Mouse (Mus musculus) MEL (cell line): ENCODE measurements around the gene Skint8. TPM values are rescaled to one million over a fixed set of nuclear protein-coding genes. Genes with fewer than 3 reads are reported as not detected.

Experiments
- DNase-seq: peaks from one replicate; pipeline ENCODE4 v3.0.0; 2011; ENCODE audit warnings: low read depth, low spot score
- H3K27ac ChIP-seq: 2 replicates; pipeline ENCODE4 v1.5.1; 2012; ENCODE audit warnings: low read depth, mild to moderate bottlenecking, control low read depth, low read length, moderate library complexity; ENCODE audit not compliant: control insufficient read depth
- H3K27me3 ChIP-seq, 2 experiments: fragments of 150-350 bp in 1 of 2; sonication (generic) in 1 of 2; 2 replicates each; pipeline ENCODE4 v1.6.1; 2012; ENCODE audit warnings: low read length in 2 of 2, mild to moderate bottlenecking in 2 of 2, improper control_type of control experiment in 1 of 2, moderate library complexity in 1 of 2; ENCODE audit not compliant: insufficient read depth in 2 of 2, control insufficient read depth in 1 of 2
- H3K36me3 ChIP-seq, 2 experiments: 2 replicates each; pipeline ENCODE4 v1.6.1; 2012 to 2014; ENCODE audit warnings: low read length in 2 of 2, improper control_type of control experiment in 1 of 2, inconsistent platforms in 1 of 2, mild to moderate bottlenecking in 1 of 2; ENCODE audit not compliant: insufficient read depth in 2 of 2, control insufficient read depth in 1 of 2
- H3K4me1 ChIP-seq, 2 experiments: fragments of 150-350 bp in 1 of 2; sonication (generic) in 1 of 2; 2 replicates each; pipeline ENCODE4 v1.6.1; 2012; ENCODE audit warnings: low read length in 2 of 2, improper control_type of control experiment in 1 of 2, mild to moderate bottlenecking in 1 of 2; ENCODE audit not compliant: insufficient read depth in 2 of 2, control insufficient read depth in 1 of 2
- H3K4me3 ChIP-seq, 2 experiments: fragments of 150-350 bp in 1 of 2; sonication (generic) in 1 of 2; 2 replicates each; pipeline ENCODE4 v1.5.1; 2012; ENCODE audit warnings: low read depth in 2 of 2, low read length in 2 of 2, mild to moderate bottlenecking in 2 of 2, moderate library complexity in 2 of 2, control low read depth in 1 of 2, improper control_type of control experiment in 1 of 2; ENCODE audit not compliant: control insufficient read depth in 1 of 2, insufficient read depth in 1 of 2
- H3K79me2 ChIP-seq: 2 replicates; pipeline ENCODE4 v1.6.1; 2012; ENCODE audit warnings: mild to moderate bottlenecking, low read length, moderate library complexity; ENCODE audit not compliant: control insufficient read depth, poor library complexity, insufficient read depth
- H3K9ac ChIP-seq: 2 replicates; pipeline ENCODE4 v1.6.1; 2012; ENCODE audit warnings: low read depth, mild to moderate bottlenecking, control low read depth, low read length, moderate library complexity; ENCODE audit not compliant: control insufficient read depth, poor library complexity, severe bottlenecking
- H3K9me3 ChIP-seq: fragments of 150-350 bp; sonication (generic); replicated peaks from 2 replicates; pipeline ENCODE4 v1.6.1; 2012; ENCODE audit warnings: mild to moderate bottlenecking, low read length, improper control_type of control experiment, moderate library complexity; ENCODE audit not compliant: insufficient read depth
- BHLHE40 ChIP-seq: IDR thresholded peaks from 2 replicates; pipeline ENCODE4 v1.6.1; 2012; ENCODE audit warnings: low read depth, mild to moderate bottlenecking, inconsistent platforms, low read length, improper control_type of control experiment, borderline replicate concordance
- CTCF ChIP-seq, 3 experiments: IDR thresholded peaks in 2 of 3; conservative IDR thresholded peaks in 1 of 3; 2 replicates each; pipeline ENCODE4 v1.5.1; 2011 to 2012; ENCODE audit warnings: low read length in 3 of 3, low read depth in 2 of 3, mild to moderate bottlenecking in 2 of 3, improper control_type of control experiment in 1 of 3, inconsistent platforms in 1 of 3, mixed read lengths in 1 of 3, moderate library complexity in 1 of 3; ENCODE audit not compliant: control insufficient read depth in 1 of 3, insufficient read depth in 1 of 3, poor library complexity in 1 of 3, severe bottlenecking in 1 of 3
- E2F4 ChIP-seq: IDR thresholded peaks from 2 replicates; pipeline ENCODE4 v1.6.1; 2011; ENCODE audit warnings: low read depth, low read length, improper control_type of control experiment, borderline replicate concordance
- GATA1 ChIP-seq: IDR thresholded peaks from 2 replicates; pipeline ENCODE4 v1.6.1; 2011; ENCODE audit warnings: low read depth, low read length, improper control_type of control experiment
- HCFC1 ChIP-seq: IDR thresholded peaks from 2 replicates; pipeline ENCODE4 v1.6.1; 2012; ENCODE audit warnings: low read depth, mild to moderate bottlenecking, inconsistent platforms, low read length, improper control_type of control experiment, moderate library complexity
- MXI1 ChIP-seq: IDR thresholded peaks from 2 replicates; pipeline ENCODE4 v1.6.1; 2011; ENCODE audit warnings: mild to moderate bottlenecking, low read depth, low read length, improper control_type of control experiment
- MYB ChIP-seq: IDR thresholded peaks from 2 replicates; pipeline ENCODE4 v1.6.1; 2011; ENCODE audit warnings: mild to moderate bottlenecking, low read depth, low read length, improper control_type of control experiment
- POLR2AphosphoS5 ChIP-seq: IDR thresholded peaks from 2 replicates; pipeline ENCODE4 v1.6.1; 2012; ENCODE audit warnings: low read depth, borderline replicate concordance, mild to moderate bottlenecking, inconsistent platforms, low read length, moderate library complexity, mixed read lengths
- RCOR1 ChIP-seq: IDR thresholded peaks from 2 replicates; pipeline ENCODE4 v1.6.1; 2012; ENCODE audit warnings: low read depth, mild to moderate bottlenecking, inconsistent platforms, low read length, improper control_type of control experiment
- SIN3A ChIP-seq: IDR thresholded peaks from 2 replicates; pipeline ENCODE4 v1.6.1; 2012; ENCODE audit warnings: low read length, improper control_type of control experiment, inconsistent platforms
- TAL1 ChIP-seq: IDR thresholded peaks from 2 replicates; pipeline ENCODE4 v1.6.1; 2012; ENCODE audit warnings: mild to moderate bottlenecking, inconsistent platforms, low read length, moderate library complexity, mixed read lengths
- TBP ChIP-seq: IDR thresholded peaks from 2 replicates; pipeline ENCODE4 v1.8.0; 2011; ENCODE audit warnings: low read depth, low read length, improper control_type of control experiment
- TCF12 ChIP-seq: IDR thresholded peaks from 2 replicates; pipeline ENCODE4 v1.6.1; 2014; ENCODE audit warnings: low read depth, mild to moderate bottlenecking, inconsistent platforms, low read length, improper control_type of control experiment, moderate library complexity
- ZC3H11A ChIP-seq: IDR thresholded peaks from 2 replicates; pipeline ENCODE4 v1.6.1; 2012; ENCODE audit warnings: low read depth, mild to moderate bottlenecking, inconsistent platforms, low read length, improper control_type of control experiment
- ZKSCAN1 ChIP-seq: IDR thresholded peaks from 2 replicates; pipeline ENCODE4 v1.6.1; 2012; ENCODE audit warnings: low read depth, mild to moderate bottlenecking, inconsistent platforms, low read length, improper control_type of control experiment, moderate library complexity
- ZNF384 ChIP-seq: IDR thresholded peaks from 2 replicates; pipeline ENCODE4 v1.6.1; 2012; ENCODE audit warnings: low read depth, mild to moderate bottlenecking, inconsistent platforms, low read length, improper control_type of control experiment
- polyA plus RNA-seq, 2 experiments: library from polyadenylated mRNA; stranded (reverse) in 1 of 2; unstranded in 1 of 2; fragments of >175 nt in 1 of 2; fragments of >200 nt in 1 of 2; gene quantifications; 2 replicates each; pipeline versions ENCODE4 v1.2.1 to v1.2.4; 2012; ENCODE audit warnings: low replicate concordance in 2 of 2, low read depth in 1 of 2; ENCODE audit not compliant: insufficient read length in 2 of 2, insufficient read depth in 1 of 2, missing spikeins in 1 of 2
- total RNA-seq: library from RNA; depleted of rRNA; stranded (reverse); fragments of 300-350 nt; gene quantifications from 2 replicates; pipeline ENCODE4 v1.2.3, GENCODE M21; 2012; rRNA removed

The Skint8 gene
- total RNA-seq (not detected in 2 replicates), polyA plus RNA-seq (not detected)

DNA sequence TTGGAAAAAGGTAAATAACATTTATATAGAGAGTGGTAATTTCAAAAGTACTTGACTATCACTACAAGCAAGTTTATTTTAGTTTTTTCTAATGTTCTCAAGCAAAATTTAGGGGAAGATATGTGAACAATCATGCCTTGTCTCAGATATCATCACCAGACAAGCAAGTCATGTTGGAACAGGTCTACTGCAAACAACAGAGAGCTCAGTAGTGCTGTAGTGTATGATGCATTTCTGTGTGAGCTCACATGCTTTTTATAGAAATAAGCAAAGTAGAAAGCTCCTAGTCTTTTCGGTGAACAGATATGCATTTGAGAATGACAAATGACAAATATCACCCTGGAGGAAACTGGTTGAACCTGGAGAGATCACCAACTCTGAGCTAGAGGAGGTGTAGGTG lies at the start of gene Skint8:
TSS of gene Skint8 (plus strand) at position 301 of the 400 bp plus-strand sequence.
- H3K4me1 ChIP-seq, result no peaks in the 10 kb centered on the region
- no peaks in the 10 kb centered on the region for H3K27me3 ChIP-seq
- TF ChIP-seq E2F4 (no peak), RCOR1 (no peak), ZKSCAN1 (no peak)
- H3K9me3 ChIP-seq, result no peaks in the 10 kb centered on the region
- H3K9ac ChIP-seq, result no peak within 1 kb of the TSS
- H3K27ac ChIP-seq, result no peak within 1 kb of the TSS
- no peaks in the 10 kb centered on the region for H3K79me2 ChIP-seq
- no peaks in the 10 kb centered on the region for H3K36me3 ChIP-seq
- no peak within 1 kb of the TSS for H3K4me3 ChIP-seq
- DNase-seq, result no peak

DNA sequence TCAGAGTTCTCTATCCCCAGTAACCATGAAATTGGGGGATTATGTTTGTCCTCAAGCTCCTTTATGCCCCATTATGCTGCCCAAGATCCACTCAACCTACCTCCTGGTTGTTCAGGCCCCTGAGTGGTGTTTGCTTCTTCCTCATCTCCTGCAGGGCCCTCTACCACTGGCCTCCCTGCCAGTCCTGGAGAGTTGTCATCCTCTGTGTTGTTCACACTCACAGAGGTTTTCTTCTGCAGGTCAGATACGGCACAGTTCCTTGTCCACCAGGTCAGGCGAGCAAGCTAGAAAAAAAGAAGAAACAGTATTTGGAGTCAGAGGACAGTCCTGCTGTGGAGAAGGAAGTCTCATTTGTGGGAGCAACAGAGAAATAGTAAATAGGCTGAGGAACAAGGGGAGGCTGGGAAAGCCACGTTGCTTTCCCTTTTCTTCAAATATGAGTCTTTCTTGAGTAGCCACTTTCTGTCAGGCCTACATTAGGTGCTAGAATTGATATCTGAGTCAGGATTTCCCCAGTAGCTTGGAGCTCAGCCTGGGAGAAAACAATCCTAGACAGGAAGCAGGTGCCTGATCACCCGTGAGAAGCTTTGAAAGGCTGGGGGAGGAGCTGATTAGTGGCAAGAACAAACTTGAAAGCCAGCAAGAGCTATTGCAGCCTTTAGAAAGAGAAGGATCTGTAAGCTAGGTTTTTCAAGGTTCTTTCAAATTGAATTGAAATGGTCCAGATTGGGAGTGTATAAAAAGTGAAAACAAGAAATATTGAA lies 38.9 kb upstream of the Skint8 start:
- Histone ChIP-seq H3K9ac (no peak overlapping the region), H3K79me2 (no peaks in the 10 kb centered on the region), H3K27me3 (no peaks in the 10 kb centered on the region), H3K9me3 (no peaks in the 10 kb centered on the region), H3K4me3 (no peak overlapping the region), H3K4me1 (no peaks in the 10 kb centered on the region), H3K36me3 (no peaks in the 10 kb centered on the region), H3K27ac (no peak overlapping the region)
- DNase-seq, result no peak
- TF ChIP-seq TCF12 (no peak), GATA1 (no peak), POLR2AphosphoS5 (no peak), MXI1 (no peak), HCFC1 (no peak), SIN3A (no peak), TAL1 (no peak), TBP (no peak), ZNF384 (no peak), ZC3H11A (no peak), CTCF (IDR thresholded peaks at IDR 0.05 in 2 of 3, conservative IDR thresholded peaks at IDR 0.05 in 1 of 3; ENCODE audit: control insufficient read depth in 1 of 3, insufficient read depth in 1 of 3, low read depth in 2 of 3, low read length in 3 of 3, poor library complexity in 1 of 3, severe bottlenecking in 1 of 3) (no peak), BHLHE40 (no peak), MYB (no peak)
